Mouse (Mus musculus) lung, postnatal 0 days (tissue): ENCODE results near the gene Rtcb. TPM values are rescaled to one million over a fixed set of nuclear protein-coding genes. Genes with fewer than 3 reads are reported as not detected.

Experiments
- ATAC-seq: fragments of 200-750 bp; cut with Nextera tagmentation; 2 replicates; pipeline ENCODE4 v1.8.0; 2017; ENCODE audit warnings: moderate library complexity
- DNase-seq: peaks from one replicate; pipeline ENCODE4 v3.0.0-alpha.2; 2016; ENCODE audit warnings: low spot score
- H3K27ac ChIP-seq: fragments of 300-500 bp; sonication (generic); 2 replicates; pipeline ENCODE4 v1.5.1; 2014; ENCODE audit warnings: antibody characterized with exemption, mild to moderate bottlenecking, low read length, mixed read lengths
- H3K27me3 ChIP-seq: fragments of 300-500 bp; sonication (generic); replicated peaks from 2 replicates; pipeline ENCODE4 v1.6.1; 2014; ENCODE audit warnings: low read length, mixed read lengths; ENCODE audit not compliant: insufficient read depth
- H3K36me3 ChIP-seq: fragments of 300-500 bp; sonication (generic); 2 replicates; pipeline ENCODE4 v1.6.1; 2014; ENCODE audit warnings: low read length, mixed read lengths; ENCODE audit not compliant: insufficient read depth
- H3K4me1 ChIP-seq: fragments of 300-500 bp; sonication (generic); 2 replicates; pipeline ENCODE4 v1.6.1; 2014; ENCODE audit warnings: antibody characterized with exemption, low read depth, low read length, mixed read lengths; ENCODE audit not compliant: insufficient read depth
- H3K4me2 ChIP-seq: fragments of 300-500 bp; sonication (generic); replicated peaks from 2 replicates; pipeline ENCODE4 v1.6.1; 2014; ENCODE audit warnings: low read depth, mild to moderate bottlenecking, low read length, moderate library complexity, mixed read lengths
- H3K4me3 ChIP-seq: fragments of 300-500 bp; sonication (generic); 2 replicates; pipeline ENCODE4 v1.5.1; 2014; ENCODE audit warnings: low read depth, low read length
- H3K9ac ChIP-seq: fragments of 300-500 bp; sonication (generic); replicated peaks from 2 replicates; pipeline ENCODE4 v1.6.1; 2014; ENCODE audit warnings: low read depth, mild to moderate bottlenecking
- H3K9me3 ChIP-seq: fragments of 300-500 bp; sonication (generic); 2 replicates; pipeline ENCODE4 v1.6.1; 2016; ENCODE audit warnings: low read length, mixed read lengths
- CTCF ChIP-seq: IDR thresholded peaks from 2 replicates; pipeline ENCODE4 v1.5.1; 2016; ENCODE audit warnings: antibody characterized with exemption, mild to moderate bottlenecking
- EP300 ChIP-seq: IDR thresholded peaks from 2 replicates; pipeline ENCODE4 v1.6.1; 2016; ENCODE audit warnings: antibody characterized with exemption, mild to moderate bottlenecking, control low read depth
- WGBS: fragments of 180-500 bp; shearing (Covaris S2); extraction: QIAGEN DNeasy Blood & Tissue Kit; methylation state at CpG from one replicate; pipeline ENCODE4 v1.1.7; 2014; 5-methylcytosine and 5-hydroxymethylcytosine counted together
- polyA plus RNA-seq: library from polyadenylated mRNA; unstranded; fragments of >200 nt; fragmentation: Nextera tagmentation; extraction: Ambion mirVana; gene quantifications from 2 replicates; pipeline ENCODE4 v1.2.1, GENCODE M21; 2015

Rtcb gene
- polyA plus RNA-seq, 1 experiment from 2014 or later: 100 TPM

- H3K9me3 ChIP-seq: no peaks in the 10 kb centered on the region
- H3K4me3 ChIP-seq: no peak overlapping the region
- H3K4me2 ChIP-seq: no peak overlapping the region
- H3K36me3 ChIP-seq: no peaks in the 10 kb centered on the region
- WGBS: 62% methylated on average over 17 of the region's 17 CpGs
- no peaks in the 10 kb centered on the region for H3K27me3 ChIP-seq
- H3K27ac ChIP-seq: no peak overlapping the region
- no peak for ATAC-seq
- no peaks in the 10 kb centered on the region for H3K4me1 ChIP-seq
- H3K9ac ChIP-seq: no peak overlapping the region
- TF ChIP-seq CTCF: no peak
- no peak for TF ChIP-seq EP300
- no peak for DNase-seq
These were observed 10.0 kb upstream of the Rtcb start for GRCm38 (mm10) chr10:85967411-85968156.

- TF ChIP-seq CTCF: no peak
- Histone ChIP-seq H3K9ac (no peak overlapping the region), H3K4me1 (no peaks in the 10 kb centered on the region), H3K36me3 (no peaks in the 10 kb centered on the region), H3K27ac (no peak overlapping the region), H3K27me3 (no peaks in the 10 kb centered on the region), H3K4me3 (no peak overlapping the region), H3K9me3 (no peaks in the 10 kb centered on the region), H3K4me2 (no peak overlapping the region)
- no peak for ATAC-seq
- no peak for DNase-seq
- 40% methylated on average over 2 of the region's 2 CpGs for WGBS
These were observed 8.9 kb upstream of the Rtcb start for GRCm38 (mm10) chr10:85966476-85966875.

- no peak overlapping the region for H3K4me2 ChIP-seq
- H3K36me3 ChIP-seq: no peaks in the 10 kb centered on the region
- DNase-seq: no peak
- H3K9ac ChIP-seq: no peak overlapping the region
- no peak overlapping the region for H3K27ac ChIP-seq
- ATAC-seq: no peak
- H3K4me1 ChIP-seq: no peaks in the 10 kb centered on the region
- 84% methylated on average over 7 of the region's 7 CpGs for WGBS
- TF ChIP-seq CTCF: no peak
- no peak for TF ChIP-seq EP300
- H3K4me3 ChIP-seq: no peak overlapping the region
- no peaks in the 10 kb centered on the region for H3K27me3 ChIP-seq
- H3K9me3 ChIP-seq: no peaks in the 10 kb centered on the region
These were observed 6.7 kb upstream of the Rtcb start for GRCm38 (mm10) chr10:85964316-85964715.

GRCm38 (mm10) chr10:85962897-85963296 is 5.3 kb upstream of the Rtcb start:
- WGBS: 37% methylated on average over 9 of the region's 9 CpGs
- H3K36me3 ChIP-seq: no peaks in the 10 kb centered on the region
- H3K4me1 ChIP-seq: no peaks in the 10 kb centered on the region
- TF ChIP-seq CTCF (no peak), EP300 (no peak)
- ATAC-seq: no peak
- no peaks in the 10 kb centered on the region for H3K9me3 ChIP-seq
- H3K9ac ChIP-seq: no peak overlapping the region
- no peak overlapping the region for H3K27ac ChIP-seq
- no peaks in the 10 kb centered on the region for H3K27me3 ChIP-seq
- DNase-seq: no peak
- no peak overlapping the region for H3K4me2 ChIP-seq
- no peak overlapping the region for H3K4me3 ChIP-seq

- Histone ChIP-seq H3K27me3 (no peaks in the 10 kb centered on the region), H3K4me2 (peak overlapping the region; percentile 79), H3K27ac (peak overlapping the region; percentile 79), H3K9me3 (no peaks in the 10 kb centered on the region), H3K36me3 (0 out of 2 replicates have a peak, but pooled peaks cover 3% of the 10 kb centered on the region), H3K9ac (peak overlapping the region; percentile 87), H3K4me1 (peaks cover 9% of the 10 kb centered on the region; the same call in 1 of the 2 replicates), H3K4me3 (peak overlapping the region; percentile 90)
- no peak for ATAC-seq
- TF ChIP-seq EP300: no peak
- DNase-seq: peak; percentile 26
- 2% methylated on average over 20 of the region's 20 CpGs for WGBS
These were observed 678 bp downstream of the Rtcb start for GRCm38 (mm10) chr10:85956871-85957419.

DNA sequence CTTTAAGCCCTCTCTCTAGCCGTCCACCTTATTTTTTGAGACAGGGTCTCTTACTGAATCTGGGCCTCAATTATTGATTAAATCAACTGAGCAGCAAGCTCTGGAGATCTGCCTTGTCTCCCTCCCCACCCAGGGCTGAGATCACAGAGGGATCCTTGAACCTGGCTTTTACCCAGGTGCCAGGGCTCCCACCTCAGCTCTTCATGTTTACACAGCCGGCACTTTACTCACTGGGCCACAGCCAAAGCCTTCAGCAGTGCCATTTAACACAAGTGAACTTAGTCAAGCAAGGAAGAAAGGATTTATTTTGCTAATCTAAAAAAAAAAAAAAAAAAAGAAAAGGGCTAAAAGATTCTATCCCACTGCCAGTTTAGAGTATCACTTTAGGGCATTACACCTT is 3.2 kb downstream of the Rtcb start:
- peak; percentile 64 for DNase-seq
- TF ChIP-seq CTCF (no peak), EP300 (no peak)
- H3K4me1 ChIP-seq: peaks cover 9% of the 10 kb centered on the region; the same call in 1 of the 2 replicates
- WGBS: 54% methylated on average over 2 of the region's 2 CpGs
- H3K9ac ChIP-seq: no peak overlapping the region
- no peak overlapping the region for H3K27ac ChIP-seq
- H3K36me3 ChIP-seq: peaks cover 13% of the 10 kb centered on the region; the same call in 1 of the 2 replicates
- H3K4me2 ChIP-seq: no peak overlapping the region
- no peak overlapping the region for H3K4me3 ChIP-seq
- ATAC-seq: peak; percentile 42
- no peaks in the 10 kb centered on the region for H3K27me3 ChIP-seq
- H3K9me3 ChIP-seq: no peaks in the 10 kb centered on the region
